Mouse (Mus musculus) small intestine, adult 2 months (tissue): Measurements from ENCODE around the gene Ano8.

Experiments
- CTCF ChIP-seq: fragments of 200-500 bp; IDR thresholded peaks from 2 replicates; pipeline ENCODE4 v1.5.1; 2012; ENCODE audit warnings: low read depth, mild to moderate bottlenecking, control low read depth, inconsistent platforms, low read length, moderate library complexity, mixed read lengths; ENCODE audit not compliant: insufficient replicate concordance, insufficient read length; ENCODE audit errors: extremely low read depth
- POLR2A ChIP-seq: fragments of 200-500 bp; IDR thresholded peaks from 2 replicates; pipeline ENCODE4 v1.6.1; 2012; ENCODE audit warnings: low read depth, mild to moderate bottlenecking, control low read depth, inconsistent platforms, low read length, moderate library complexity

DNA sequence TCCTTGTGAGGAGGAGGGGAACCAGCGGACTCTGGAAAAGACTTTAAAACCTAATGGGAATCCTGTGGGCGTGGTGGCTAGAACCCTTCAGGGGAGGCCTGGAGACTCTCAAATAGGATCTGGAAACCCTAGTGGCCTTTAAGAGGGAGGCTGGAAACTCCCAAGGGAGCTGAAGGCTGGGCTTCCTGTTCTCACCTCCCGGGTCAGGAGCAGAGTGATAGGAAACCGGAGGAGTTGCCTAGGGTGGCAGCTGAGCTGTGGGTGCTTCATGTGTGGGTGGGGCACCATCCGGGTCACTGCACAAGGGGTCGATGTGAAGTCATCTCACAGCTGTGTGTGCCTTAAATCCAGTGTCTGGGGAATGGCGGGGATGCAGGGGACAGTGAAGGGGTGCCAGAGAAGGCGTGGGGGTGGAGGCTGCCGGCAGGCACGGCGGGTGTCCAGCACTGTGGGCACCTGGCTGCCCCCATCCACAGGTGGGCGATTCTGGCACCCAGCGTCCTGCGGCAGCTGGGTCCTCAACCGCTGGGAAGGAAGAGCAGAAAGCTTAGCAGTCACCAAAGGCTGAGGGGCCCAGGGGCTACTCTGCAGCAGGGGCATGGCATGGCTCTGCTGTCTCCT is 12.2 kb upstream of the Ano8 start:
- TF ChIP-seq CTCF (no peak), POLR2A (no peak)
